In genomic region chr4:141301591-141302427, GRCm38 (mm10) we compare ENCODE assay signal across 8 mouse cellular contexts. TPM values are rescaled to one million over a fixed set of nuclear protein-coding genes. Genes with fewer than 3 reads are reported as not detected.
DNase-seq lines count a peak whose midpoint lies in the region; ATAC-seq lines count a peak whose summit lies in the region.

No protein-coding gene starts in this region.

- H3K36me3 ChIP-seq in kidney, embryonic 16.5 days (ENCODE audit: insufficient read depth, low read length) = no peaks in the 10 kb centered on the region
- no peaks in the 10 kb centered on the region for H3K36me3 ChIP-seq in embryonic facial prominence, embryonic 10.5 days (replicated peaks)

- no peak for DNase-seq in kidney, postnatal 14 days
- DNase-seq in embryonic facial prominence, embryonic 10.5 days (ENCODE audit: low spot score) = no peak
- DNase-seq in induced T-regulatory cell, adult 2 months (ENCODE audit: low read depth) = peak; percentile 62
- DNase-seq in lung, postnatal 4 days = peak; percentile 73 to 81
- no peak for DNase-seq in adipocyte (ENCODE audit: low spot score)
- DNase-seq in cerebellum, postnatal 4 days (ENCODE audit: low spot score in 2 of 2) = no peak
- no peak for DNase-seq in left cerebral cortex, postnatal 25 days (ENCODE audit: low spot score in 2 of 2)

- intact Hi-C loops in left cerebral cortex, postnatal 25 days (cut with DNase I) = no loop called here

- H3K4me1 ChIP-seq in kidney, embryonic 16.5 days (ENCODE audit: insufficient read depth, low read length) = peaks cover 62% of the 10 kb centered on the region
- peaks cover 67% of the 10 kb centered on the region for H3K4me1 ChIP-seq in embryonic facial prominence, embryonic 10.5 days

- under 1% methylated on average over 49 of the region's 51 CpGs for WGBS in kidney, embryonic 16.5 days
- under 1% methylated on average over 51 of the region's 51 CpGs for WGBS in embryonic facial prominence, embryonic 10.5 days

- peak overlapping the region; percentile 77 for H3K4me2 ChIP-seq in kidney, embryonic 16.5 days (replicated peaks; ENCODE audit: low read depth, low read length)

- ATAC-seq in kidney, embryonic 16.5 days (ENCODE audit: low FRiP score, low TSS enrichment) = 0 out of 2 replicates have a peak, but pooled peaks have one; percentile 3

- H3K9me3 ChIP-seq in kidney, embryonic 16.5 days (ENCODE audit: low read length) = no peaks in the 10 kb centered on the region
- no peaks in the 10 kb centered on the region for H3K9me3 ChIP-seq in embryonic facial prominence, embryonic 10.5 days

- H3K4me3 ChIP-seq in kidney, embryonic 16.5 days (ENCODE audit: low read length) = peak overlapping the region; percentile 68
- H3K4me3 ChIP-seq in embryonic facial prominence, embryonic 10.5 days = peak overlapping the region; percentile 73

- peak overlapping the region; percentile 82 for H3K9ac ChIP-seq in kidney, embryonic 16.5 days (replicated peaks; ENCODE audit: low read length)

- H3K27me3 ChIP-seq in kidney, embryonic 16.5 days (ENCODE audit: insufficient read depth, low read length) = no peaks in the 10 kb centered on the region
- H3K27me3 ChIP-seq in embryonic facial prominence, embryonic 10.5 days (replicated peaks; ENCODE audit: low read depth, poor library complexity, severe bottlenecking) = peaks cover 100% of the 10 kb centered on the region

- peak overlapping the region; percentile 74 for H3K27ac ChIP-seq in kidney, embryonic 16.5 days (ENCODE audit: low read length)
- H3K27ac ChIP-seq in embryonic facial prominence, embryonic 10.5 days (replicated peaks) = peak overlapping the region; percentile 81

RNA-seq across cellular contexts. Expression of gene Epha2, which starts 0.8 kb away (rescaled TPM):
- polyA plus RNA-seq in kidney, embryonic 16.5 days (2015; fragmentation: Nextera tagmentation; extraction: Ambion mirVana) = 8.3 and 8.6 TPM in 2 replicates
- 2.4 and 3.0 TPM in 2 replicates for polyA plus RNA-seq in embryonic facial prominence, embryonic 10.5 days (2016; fragmentation: Nextera tagmentation; extraction: Ambion mirVana)
- 1 to 10 TPM in 1 of 2 experiments, under 1 TPM in 1; 0.82 to 1.2 TPM for total RNA-seq in left cerebral cortex, postnatal 25 days (2021)

Comparison
In these comparisons a context has a peak if more than half of its experiments do, and no peak if none do; other contexts are left out.
1. DNase-seq: peak in induced T-regulatory cell, adult 2 months (single experiment) and lung, postnatal 4 days (2 of 2); none in kidney, postnatal 14 days (single experiment), embryonic facial prominence, embryonic 10.5 days (single experiment), adipocyte (single experiment), cerebellum, postnatal 4 days (0 of 2) and left cerebral cortex, postnatal 25 days (0 of 2).